ENCODE assay signal across 40 mouse cellular contexts in genomic region chr11:68577076-68577475, GRCm38 (mm10). TPM values are rescaled to one million over a fixed set of nuclear protein-coding genes. Genes with fewer than 3 reads are reported as not detected.
"Had no signal": no experiment of that assay in that cellular context is flagged by ENCODE, and none has a peak within 500 bp of the region (broad histone marks: within the 10 kb centered on the region; RNA-seq: fewer than 3 reads in every experiment).

No protein-coding gene starts in this region.

- H3K27me3 ChIP-seq: limb, embryonic 12.5 days; limb, embryonic 13.5 days; limb, embryonic 15.5 days; liver, embryonic 13.5 days; liver, embryonic 15.5 days; lung, embryonic 15.5 days; midbrain, embryonic 12.5 days; midbrain, embryonic 13.5 days; midbrain, embryonic 15.5 days had no signal

- DNase-seq: left cerebral cortex, postnatal 4 days; liver; liver, embryonic 13.5 days; liver, postnatal 0 days; lung, adult 18-20 months; lung, adult 2 months; lung, embryonic 14.5 days; lung, postnatal 10 days; lung, postnatal 14 days; lung, postnatal 36 days; lung, postnatal 4 days; midbrain, embryonic 14.5 days had no signal

- H3K36me3 ChIP-seq: limb, embryonic 10.5 days; limb, embryonic 12.5 days; limb, embryonic 13.5 days; limb, embryonic 15.5 days; liver, embryonic 12.5 days; liver, embryonic 13.5 days; liver, embryonic 15.5 days; lung, embryonic 15.5 days; midbrain, embryonic 10.5 days; midbrain, embryonic 12.5 days; midbrain, embryonic 13.5 days; midbrain, embryonic 15.5 days had no signal

- H3K4me3 ChIP-seq: limb, embryonic 10.5 days; limb, embryonic 12.5 days; limb, embryonic 13.5 days; limb, embryonic 15.5 days; liver, embryonic 12.5 days; liver, embryonic 13.5 days; liver, embryonic 15.5 days; lung, embryonic 15.5 days; megakaryocyte, embryonic 14.5 days; midbrain, embryonic 10.5 days; midbrain, embryonic 12.5 days; midbrain, embryonic 13.5 days; midbrain, embryonic 15.5 days; myocyte had no signal

- H3K27ac ChIP-seq: limb, embryonic 10.5 days; limb, embryonic 12.5 days; limb, embryonic 13.5 days; limb, embryonic 15.5 days; liver, embryonic 12.5 days; liver, embryonic 13.5 days; liver, embryonic 14.5 days; liver, embryonic 15.5 days; lung, embryonic 15.5 days; macrophage; midbrain, embryonic 10.5 days; midbrain, embryonic 12.5 days; midbrain, embryonic 13.5 days; midbrain, embryonic 15.5 days had no signal

- H3K4me1 ChIP-seq: liver, embryonic 12.5 days; liver, embryonic 13.5 days; liver, embryonic 15.5 days; megakaryocyte, embryonic 14.5 days had no signal

- H3K9ac ChIP-seq: limb, embryonic 12.5 days; limb, embryonic 13.5 days; limb, embryonic 15.5 days; liver, embryonic 12.5 days; liver, embryonic 13.5 days; liver, embryonic 14.5 days; liver, embryonic 15.5 days; liver, postnatal 0 days; lung, embryonic 14.5 days; lung, embryonic 15.5 days; midbrain, embryonic 12.5 days; midbrain, embryonic 13.5 days; midbrain, embryonic 15.5 days had no signal

RNA-seq across cellular contexts. Expression of gene Ccdc42, which starts 9.7 kb away (rescaled TPM):
- total RNA-seq: liver, adult 2 months; megakaryocyte progenitor cell, adult 5-6 weeks; megakaryocyte, adult 5-6 weeks; megakaryocyte-erythroid progenitor cell, adult 5-6 weeks; monocyte, adult 5-6 weeks had no signal
- polyA plus RNA-seq: liver, adult 2 months; liver, embryonic 15.5 days; liver, embryonic 16.5 days; liver, postnatal 0 days; macrophage; midbrain, embryonic 14.5 days; myocyte had no signal

RNA-seq across cellular contexts. Expression of gene Mfsd6l, which starts 21.1 kb away (rescaled TPM):
- total RNA-seq: left cerebral cortex, postnatal 10 days; left cerebral cortex, postnatal 14 days; left cerebral cortex, postnatal 25 days; liver, adult 2 months; megakaryocyte-erythroid progenitor cell, adult 5-6 weeks had no signal
- polyA plus RNA-seq: limb, embryonic 11.5 days; limb, embryonic 12.5 days; liver, embryonic 11.5 days; liver, embryonic 12.5 days; liver, embryonic 13.5 days; liver, embryonic 15.5 days; macrophage; midbrain, embryonic 10.5 days; midbrain, embryonic 11.5 days; midbrain, embryonic 12.5 days; midbrain, embryonic 13.5 days; midbrain, embryonic 14.5 days; midbrain, embryonic 15.5 days; myocyte; neural tube, embryonic 11.5 days had no signal
